Mouse (Mus musculus) cerebellum, postnatal 10 days (tissue): ENCODE measurements around the gene Pde6c.

Experiments
- DNase-seq, 2 experiments: peaks; one replicate each; pipeline ENCODE4 v3.0.0; 2021; ENCODE audit warnings: mixed read lengths in 2 of 2

Pde6c gene

DNA sequence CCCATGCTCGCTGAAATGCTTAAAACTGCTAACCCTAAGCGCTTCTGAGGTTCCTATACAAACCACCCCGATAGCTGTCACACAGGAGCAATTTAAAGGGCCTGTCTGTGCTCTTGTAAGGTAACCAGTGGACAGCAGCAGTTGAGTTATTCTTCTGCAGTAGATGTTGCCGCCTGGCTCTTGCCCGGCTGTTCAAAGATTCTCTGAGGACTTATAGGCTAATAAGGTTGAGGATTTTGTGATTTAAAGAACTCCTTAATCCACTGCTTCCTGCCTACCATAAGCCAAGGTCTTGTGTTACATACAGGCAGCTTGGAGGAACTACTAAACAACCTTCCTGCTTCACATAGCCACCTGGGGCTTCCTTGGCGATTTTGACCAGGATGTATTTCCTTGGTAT is at the start of gene Pde6c:
Gene Pde6c, plus strand, starts transcription at position 301 of the 400 bp plus-strand sequence.
- no peak for DNase-seq

DNA sequence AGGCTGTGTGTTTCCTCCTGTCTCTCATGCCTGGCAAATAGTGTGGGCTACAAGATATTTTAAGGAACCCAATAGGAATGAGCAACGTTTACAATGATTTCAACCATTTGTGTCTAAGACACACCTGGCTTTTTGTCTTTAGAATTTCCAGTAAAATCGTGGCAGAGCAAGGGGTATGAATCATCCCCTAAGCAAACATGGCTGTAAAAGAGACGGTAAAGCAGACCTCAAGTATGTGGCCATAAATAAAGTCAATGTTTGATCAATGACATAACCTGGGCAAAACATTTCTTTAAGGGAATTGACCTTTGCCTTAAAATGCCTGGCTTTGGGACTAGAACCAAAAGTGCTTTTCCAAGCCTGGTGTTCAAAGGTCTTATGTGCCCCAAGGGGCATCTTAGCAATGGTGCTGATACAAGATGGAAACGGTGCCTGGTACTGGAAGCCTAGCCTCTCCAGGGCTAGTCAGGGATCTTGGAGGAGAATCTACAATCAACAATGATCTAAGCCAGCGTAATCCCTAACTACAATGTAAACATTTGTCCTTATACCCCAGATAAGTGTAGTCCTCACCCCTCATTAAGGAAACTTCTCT is 49.6 kb upstream of the Pde6c start:
- DNase-seq: no peak

DNA sequence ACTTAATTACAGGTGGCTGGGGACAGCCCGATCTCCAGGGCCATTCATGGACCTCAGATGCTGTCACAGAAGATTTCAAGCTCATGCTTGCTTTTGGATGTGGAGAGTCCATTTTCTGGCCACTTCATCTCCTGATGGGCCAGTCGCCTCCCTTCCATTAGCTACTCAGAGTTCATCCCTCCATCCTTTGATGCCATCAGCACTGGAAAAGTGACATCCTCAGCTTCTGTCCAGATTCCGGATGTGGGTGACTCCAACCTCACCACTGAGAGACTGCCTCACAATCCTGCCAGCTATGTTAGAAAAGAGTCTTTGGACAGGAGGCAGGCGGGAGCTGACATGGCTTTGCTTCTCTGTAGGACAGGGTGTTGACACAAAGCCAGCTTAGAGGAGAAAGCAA is 46.7 kb upstream of the Pde6c start:
- peak in 1 of 2 experiments; percentile 9 for DNase-seq

DNA sequence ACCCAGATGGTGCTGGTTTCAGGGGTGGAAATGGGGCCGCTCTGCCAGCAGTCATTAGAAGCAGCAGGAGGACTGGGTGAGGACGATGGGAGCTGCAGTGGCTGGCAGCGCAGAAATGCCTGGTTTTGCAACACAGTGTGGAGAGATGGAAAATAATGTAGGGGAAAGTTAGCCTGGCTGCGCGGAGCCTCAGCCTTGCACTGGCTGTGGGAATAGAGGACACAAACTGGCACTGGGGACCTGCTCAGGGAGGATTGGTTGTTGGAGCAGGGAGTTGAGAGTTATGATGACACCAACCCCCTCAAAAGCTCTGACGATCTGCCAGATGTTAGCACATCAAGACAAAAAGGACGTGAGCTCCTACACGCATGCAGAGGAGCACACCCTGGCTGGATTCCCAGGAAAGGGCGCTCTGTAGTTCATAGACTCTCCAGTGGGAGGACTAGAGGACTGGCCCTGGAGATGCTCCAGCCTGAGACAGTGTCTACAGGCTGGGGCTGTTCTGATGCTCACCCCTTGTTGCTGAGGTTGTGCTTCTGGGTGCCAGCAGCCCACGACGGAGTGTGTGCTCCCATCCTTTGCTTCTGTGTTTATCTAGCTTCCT is 45.5 kb upstream of the Pde6c start:
- peak; percentile 70 to 78 for DNase-seq

DNA sequence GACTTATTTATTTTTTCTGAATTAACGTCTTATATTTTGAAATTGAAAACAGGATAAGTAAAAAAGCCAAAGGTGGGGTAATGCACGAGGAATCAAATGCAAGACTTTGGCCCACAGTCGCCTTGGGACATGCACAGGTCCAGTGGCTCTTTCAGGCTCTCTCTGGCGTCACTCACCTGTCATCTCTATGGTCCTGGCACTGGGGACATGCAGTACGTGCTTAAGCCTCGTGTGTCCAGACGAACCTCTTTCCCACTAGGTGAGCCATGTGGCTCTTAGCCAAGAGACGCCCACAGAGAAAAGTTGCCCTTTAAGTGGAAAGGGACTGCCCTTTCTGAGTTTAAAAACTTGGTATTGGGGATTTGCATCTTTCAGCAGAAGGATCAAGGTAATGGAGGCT is 43.2 kb upstream of the Pde6c start:
- no peak for DNase-seq

DNA sequence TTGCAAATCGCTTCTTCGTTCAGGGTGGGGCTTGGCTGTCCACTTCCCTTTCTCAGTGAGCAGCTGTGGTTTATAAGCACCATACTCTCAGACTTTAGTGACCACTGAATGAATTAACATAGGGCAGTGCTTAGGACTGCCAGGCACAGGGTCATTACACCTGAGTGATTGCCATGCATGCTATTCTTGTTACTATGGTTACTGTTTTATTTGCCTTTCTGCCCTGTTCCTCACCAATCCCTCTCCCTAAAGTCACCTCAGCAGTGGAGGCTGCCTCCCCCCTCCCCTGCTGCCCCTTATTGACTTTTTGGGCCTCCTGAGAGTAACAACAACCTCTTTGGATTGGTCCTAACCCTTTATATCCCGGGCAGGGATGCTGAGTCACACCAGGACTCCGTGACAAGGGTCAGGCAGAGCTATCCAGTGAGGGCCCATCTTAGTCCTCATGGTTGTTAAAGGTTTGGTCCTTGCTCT is 41.0 kb upstream of the Pde6c start:
- no peak for DNase-seq

DNA sequence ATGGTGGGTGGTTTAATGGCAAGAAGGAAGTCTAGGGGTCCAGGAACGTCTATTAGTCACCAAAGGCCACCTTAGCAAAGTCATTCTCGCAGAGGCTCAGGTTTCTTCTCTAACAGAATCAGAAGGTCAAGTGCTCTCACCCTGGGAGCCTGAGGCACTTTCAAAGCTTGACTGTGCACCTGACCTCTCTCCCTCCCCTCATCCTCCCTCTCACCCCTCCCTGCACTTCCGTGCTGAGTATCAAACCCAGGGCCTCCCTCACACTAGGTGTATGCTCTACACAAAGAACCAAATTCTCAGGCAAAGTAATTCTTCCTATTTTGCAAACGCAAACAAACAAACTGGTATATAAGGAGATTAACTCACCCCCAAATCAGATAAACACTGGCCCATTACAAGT is 36.4 kb upstream of the Pde6c start:
- DNase-seq: no peak

DNA sequence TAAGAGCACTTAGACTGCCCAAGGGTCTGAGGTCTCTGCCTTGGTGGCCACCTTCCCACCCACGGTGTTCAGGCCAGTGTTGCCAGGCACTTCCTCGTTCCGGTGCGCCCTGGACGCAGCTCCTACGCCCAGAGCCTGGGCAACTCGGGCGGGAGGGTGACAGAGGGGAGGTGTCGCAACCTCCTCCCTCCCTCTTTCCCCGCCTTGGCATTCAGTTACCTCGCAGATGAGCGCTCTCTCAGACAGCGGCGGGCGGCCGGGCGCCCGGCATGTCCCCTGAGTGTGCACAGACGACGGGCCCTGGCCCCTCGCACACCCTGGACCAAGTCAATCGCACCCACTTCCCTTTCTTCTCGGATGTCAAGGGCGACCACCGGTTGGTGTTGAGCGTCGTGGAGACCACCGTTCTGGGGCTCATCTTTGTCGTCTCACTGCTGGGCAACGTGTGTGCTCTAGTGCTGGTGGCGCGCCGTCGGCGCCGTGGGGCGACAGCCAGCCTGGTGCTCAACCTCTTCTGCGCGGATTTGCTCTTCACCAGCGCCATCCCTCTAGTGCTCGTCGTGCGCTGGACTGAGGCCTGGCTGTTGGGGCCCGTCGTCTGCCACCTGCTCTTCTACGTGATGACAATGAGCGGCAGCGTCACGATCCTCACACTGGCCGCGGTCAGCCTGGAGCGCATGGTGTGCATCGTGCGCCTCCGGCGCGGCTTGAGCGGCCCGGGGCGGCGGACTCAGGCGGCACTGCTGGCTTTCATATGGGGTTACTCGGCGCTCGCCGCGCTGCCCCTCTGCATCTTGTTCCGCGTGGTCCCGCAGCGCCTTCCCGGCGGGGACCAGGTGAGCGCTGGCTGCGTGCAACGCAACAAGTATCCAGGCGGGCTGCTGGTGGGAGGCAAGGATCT is 35.5 kb upstream of the Pde6c start, which contains the start of gene Ffar4:
Gene Ffar4, plus strand, starts transcription at position 214 of the 901 bp plus-strand sequence.
- DNase-seq: peak; percentile 37

DNA sequence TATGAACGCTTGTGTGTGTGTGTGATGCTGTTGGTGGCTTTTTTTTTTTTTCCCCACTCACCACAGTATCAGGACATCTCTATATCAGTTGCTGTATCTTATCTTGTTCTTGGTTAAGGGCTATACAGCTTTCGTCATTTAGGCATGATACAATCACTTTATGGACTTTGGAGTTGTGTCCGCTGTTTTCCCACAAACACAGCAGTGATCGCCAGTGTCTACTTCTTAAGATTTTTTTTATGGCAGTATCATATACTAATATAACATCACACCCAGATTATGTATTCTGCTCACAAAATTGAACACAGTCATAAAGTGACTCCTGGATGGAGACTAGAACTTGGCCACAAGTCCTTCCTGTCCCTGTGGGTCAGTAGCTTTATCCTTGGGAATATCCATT is 24.7 kb upstream of the Pde6c start:
- no peak for DNase-seq

DNA sequence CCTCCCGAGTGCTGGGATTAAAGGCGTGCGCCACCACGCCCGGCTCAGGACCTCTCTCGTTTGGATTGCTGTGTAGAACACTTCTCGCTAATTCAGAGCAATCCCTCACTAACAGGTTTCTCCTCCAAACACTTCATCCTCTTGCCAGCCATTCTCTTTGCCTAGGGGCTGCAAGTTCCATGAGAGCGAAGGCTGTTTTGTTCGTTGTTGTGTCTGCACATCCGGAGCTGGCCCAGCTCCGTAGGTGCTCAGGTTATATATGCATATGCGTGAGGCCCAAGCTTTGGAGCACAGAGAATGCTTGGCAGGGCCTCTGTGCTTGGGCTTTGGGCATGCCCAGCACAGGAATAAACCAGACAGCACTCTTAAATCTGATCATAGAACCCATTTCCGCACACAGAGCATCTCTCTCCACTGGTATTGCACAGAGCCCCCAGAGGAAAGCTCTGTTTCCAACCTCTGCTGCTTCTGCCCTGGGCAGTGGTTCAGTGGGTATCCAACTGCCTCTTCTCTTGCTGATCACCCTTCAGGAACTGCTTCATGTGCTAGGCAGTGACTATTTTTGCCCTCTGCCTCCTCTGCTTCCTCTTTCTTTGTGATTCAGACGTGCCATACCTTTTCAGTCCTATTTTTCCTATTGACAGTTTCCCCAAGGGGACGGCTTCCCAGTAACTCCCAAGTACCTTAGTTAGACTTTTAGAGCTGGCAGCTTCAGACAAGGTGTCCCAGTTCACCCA is 22.9 kb upstream of the Pde6c start:
- no peak for DNase-seq

DNA sequence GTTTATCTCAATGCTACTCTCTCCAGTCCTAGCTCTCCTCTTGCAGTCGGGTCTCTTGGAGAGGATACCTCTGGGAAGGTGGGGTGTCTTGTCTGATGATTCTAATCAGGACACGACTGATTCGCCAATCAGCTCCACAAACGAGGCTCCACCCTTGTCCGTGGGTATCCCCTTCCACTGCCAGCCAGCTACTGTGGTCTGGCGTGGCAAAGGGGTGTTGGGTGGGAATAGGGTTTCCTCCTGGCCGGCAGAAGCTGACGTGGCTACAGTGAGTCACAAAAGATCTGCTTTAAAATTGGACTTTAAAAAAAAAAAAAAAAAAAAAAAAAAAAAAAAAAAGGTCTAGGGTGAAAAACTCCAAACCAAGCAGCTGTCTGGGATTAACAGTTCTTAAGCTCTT is 21.5 kb upstream of the Pde6c start:
- DNase-seq: no peak

DNA sequence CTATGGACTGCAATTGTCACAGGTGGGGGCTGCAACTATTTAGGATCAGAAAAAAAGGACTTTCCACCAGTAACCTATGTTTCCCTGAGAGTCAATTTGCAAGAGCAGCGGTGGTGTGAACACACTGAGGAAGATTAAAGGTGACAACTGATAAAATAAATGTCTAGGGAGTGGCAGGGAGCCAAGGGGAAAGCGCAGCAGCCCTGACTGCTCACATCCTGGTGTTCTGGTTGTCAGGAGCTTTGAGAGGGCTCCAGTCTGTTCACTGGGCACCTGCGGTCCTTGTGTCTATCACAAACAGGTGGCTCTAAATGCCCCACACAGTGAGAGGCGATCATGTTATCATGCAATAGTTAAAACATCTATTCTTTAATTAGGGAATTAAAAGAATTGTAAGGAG is 20.0 kb upstream of the Pde6c start:
- DNase-seq: no peak

DNA sequence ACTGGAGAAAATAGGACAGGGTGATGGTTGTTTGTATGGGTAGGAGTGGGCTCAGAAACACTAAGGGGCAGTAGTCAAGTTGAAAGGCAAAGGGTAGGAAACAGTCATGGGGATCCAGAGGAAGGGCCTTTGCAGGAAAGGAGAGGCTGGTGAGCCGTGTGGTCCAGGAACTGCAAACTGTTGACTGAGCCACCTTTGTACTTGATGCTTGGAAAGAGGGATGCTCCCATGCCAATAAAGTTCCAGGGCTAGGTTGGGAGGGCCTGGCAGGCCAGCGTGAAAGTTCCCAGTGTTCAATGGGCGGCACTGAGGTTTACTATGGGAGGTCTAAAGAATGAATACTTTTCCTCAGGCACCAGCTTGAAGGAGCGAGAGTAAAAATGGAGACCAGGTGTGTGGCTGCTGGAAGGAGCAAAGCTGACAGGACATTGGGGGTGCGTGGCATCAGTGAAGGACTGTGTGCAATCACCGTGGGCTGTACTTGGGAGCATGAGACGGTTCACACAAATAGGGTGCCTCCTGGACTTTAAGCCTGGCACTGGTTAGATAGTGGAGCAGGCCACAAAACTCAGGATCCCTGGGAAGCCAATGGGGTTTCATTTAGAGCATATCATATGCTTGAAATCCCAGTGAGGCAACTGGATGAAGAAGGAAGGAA is 17.6 kb upstream of the Pde6c start:
- no peak for DNase-seq

DNA sequence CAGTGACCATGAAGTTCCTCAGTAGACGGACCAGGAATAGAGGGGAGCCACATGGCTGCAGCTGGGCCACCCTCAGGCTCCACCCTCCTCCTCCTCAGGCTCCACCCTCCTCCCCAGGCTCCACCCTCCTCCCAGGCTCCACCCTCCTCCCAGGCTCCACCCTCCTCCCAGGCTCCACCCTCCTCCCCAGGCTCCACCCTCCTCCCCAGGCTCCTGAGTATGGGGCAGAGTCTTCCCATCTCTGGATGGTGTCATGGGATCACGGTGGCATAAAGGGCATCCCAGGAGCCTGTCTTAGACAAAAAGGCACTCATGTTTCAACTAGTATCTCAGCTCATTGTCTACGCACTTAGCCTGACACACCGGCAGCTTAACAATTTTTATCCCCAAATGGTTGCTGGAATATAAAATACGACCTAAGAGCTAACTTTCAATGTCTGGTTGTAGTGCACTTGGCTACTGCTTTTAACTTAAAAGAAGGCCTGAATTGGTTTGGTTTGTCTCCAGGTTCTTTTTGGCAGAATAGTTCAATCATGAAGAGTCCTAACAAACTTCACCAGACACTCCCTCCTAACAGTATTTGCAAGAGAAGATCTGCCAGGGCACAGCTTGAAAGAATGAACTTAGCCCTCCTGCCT is 12.3 kb upstream of the Pde6c start:
- no peak for DNase-seq

DNA sequence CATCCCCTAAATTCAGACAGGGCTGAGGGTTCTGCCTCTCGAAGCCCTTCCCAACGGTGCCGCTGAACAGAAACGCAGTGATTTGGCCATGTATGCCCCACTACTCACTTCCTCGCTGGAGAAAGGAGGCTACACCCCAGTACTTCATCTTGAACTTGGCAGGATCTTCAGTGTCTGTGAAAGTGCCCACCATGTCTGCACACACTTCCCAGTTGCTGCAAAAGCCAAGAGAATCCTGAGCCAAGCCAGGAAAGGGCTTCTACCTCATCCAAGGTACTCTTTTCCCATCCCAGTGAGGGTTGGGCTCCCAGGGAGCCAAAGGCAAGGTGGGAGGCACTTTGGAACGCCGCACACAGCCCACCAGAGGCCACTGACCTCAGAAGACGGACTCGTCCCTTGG is 8.7 kb upstream of the Pde6c start:
- DNase-seq: peak in 1 of 2 experiments; percentile 4

DNA sequence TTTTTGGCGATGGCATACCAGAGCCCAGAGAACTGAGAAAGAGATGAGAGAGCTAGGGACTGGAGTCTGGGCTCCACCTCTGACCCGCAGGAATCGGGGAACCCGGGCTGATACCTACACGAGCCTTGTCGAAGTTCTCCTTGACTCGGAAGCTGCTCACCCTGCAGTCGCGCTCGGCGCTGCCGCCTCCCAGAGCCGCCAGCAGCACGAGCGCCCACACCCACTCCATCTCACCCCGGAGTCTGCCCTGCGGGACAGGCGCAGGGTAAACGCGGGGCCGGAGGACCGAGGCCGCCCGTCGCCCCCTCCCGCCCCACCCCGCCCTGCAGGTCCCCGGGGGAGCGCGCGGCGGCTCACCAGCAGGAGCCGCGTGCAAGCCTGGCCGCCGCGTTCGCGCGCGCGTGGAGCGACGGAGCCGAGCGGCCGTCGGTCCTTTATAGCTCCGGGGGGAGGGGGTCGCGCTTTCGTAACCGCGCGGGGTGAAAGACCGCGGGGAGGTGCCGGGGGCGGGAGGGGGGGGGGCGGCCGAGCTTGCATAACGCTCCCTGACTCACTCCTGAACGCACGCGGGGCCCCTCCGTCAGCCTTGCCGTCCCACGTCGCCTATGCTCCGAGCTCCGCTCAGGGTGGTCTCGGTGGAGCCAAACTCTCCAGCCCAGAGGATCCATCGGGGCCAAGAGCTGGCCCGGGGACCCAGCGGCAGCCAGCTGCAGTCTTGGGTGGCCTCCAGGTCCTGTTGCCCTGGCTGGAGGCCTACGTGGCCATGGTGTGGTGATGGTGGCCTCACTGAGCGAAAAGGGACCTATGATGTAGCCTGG is 8.0 kb upstream of the Pde6c start:
- peak; percentile 48 to 57 for DNase-seq

DNA sequence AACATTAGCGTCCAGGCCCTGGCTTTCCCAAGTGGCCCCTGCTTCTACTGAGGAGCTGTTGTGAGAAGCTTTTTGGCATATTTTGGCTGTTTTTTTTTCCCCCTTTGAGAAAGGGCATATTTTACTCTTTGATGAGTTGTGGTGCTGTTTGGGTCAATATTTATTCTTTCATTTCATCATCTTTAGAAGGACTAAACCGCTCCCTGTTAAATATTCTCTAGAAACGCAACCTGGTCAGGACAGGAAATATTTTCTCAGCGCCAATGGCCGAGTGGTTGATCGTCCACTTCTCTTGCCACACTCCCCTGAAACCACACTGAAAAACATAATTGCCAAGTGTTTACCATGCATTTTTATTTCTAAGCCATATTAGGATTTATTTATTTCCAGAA is 7.4 kb upstream of the Pde6c start, which contains the start of gene Rbp4:
Gene Rbp4, minus strand, starts transcription at position 63 of the 392 bp plus-strand sequence.
- no peak for DNase-seq

DNA sequence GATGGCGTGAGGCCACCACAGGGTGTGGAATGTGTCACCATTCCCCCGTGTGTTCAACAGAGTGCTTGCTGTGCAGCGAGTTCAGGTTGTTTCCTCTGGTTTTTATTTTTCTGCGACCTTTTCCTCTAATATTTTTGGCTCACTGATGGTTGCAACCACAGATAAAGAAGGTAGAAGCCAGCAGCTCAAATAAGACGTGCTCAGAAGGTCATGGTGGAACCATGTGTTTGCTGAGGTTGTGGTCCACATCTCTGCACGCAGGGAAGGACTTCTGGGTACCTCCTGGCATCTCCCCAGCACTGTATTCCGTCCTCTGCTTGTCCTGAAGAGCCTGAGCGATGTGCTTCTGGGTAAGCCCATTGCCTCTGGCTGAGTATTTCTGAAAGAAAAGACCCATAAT is 5.9 kb upstream of the Pde6c start:
- no peak for DNase-seq

DNA sequence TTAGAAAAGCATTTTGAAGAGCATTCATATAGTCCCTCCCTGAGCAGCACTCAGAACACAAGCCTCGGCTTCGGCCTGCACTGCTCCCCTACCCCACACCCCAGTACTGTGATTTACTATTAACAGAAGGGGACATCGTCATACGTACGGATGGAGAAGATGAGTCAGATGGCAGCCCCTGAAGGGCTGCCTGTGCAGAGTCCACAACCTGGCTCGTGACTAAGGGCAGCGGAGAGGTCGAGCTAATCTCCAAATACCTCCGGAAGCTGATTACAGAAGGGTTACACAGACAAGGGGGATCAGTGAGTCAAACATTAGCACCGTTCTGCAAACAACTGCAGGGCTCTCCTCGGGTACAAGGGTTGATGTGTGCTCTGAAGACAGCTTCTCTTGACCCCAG is 1.4 kb downstream of the Pde6c start:
- no peak for DNase-seq

DNA sequence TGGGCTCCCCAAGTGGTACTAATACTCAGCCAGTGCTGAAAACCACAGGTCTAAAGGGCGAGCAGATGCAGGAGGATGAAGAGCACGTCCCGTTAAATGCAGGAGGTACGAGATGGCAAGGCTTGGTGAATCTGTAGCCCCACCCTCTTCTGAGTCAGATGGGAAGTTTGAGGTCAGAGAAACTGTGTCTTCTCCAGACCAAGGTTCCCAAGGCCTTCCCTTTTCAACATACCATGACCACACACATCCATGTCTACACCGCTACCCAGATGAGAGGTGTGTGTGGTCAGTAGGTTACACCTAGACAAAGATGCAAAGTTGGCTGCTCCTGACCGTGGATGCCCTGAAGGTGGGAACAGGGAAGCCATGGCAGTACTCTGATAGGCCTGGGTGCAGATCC is 2.2 kb downstream of the Pde6c start:
- no peak for DNase-seq
